Comparison of ENCODE assay signal across 17 mouse cellular contexts in genomic region chr1:139325378-139325777, GRCm38 (mm10). TPM values are rescaled to one million over a fixed set of nuclear protein-coding genes. Genes with fewer than 3 reads are reported as not detected.
"Had no signal": no experiment of that assay in that cellular context is flagged by ENCODE, and none has a peak within 500 bp of the region (broad histone marks: within the 10 kb centered on the region; RNA-seq: fewer than 3 reads in every experiment).

No protein-coding gene starts in this region.

- DNase-seq: kidney, adult 18-20 months; kidney, postnatal 25 days; layer of hippocampus, adult 9-11 months; lung, adult 2 months; lung, postnatal 36 days; right cerebral cortex, postnatal 4 days; spleen, adult 18-20 months; thymus, postnatal 36 days had no signal

- H3K9ac ChIP-seq: intestine, embryonic 15.5 days; kidney, embryonic 15.5 days; liver, embryonic 15.5 days; neural tube, embryonic 15.5 days had no signal

- H3K4me3 ChIP-seq: intestine, embryonic 15.5 days; kidney, embryonic 15.5 days; liver, embryonic 15.5 days; neural tube, embryonic 15.5 days had no signal

- H3K27me3 ChIP-seq: intestine, embryonic 15.5 days; kidney, embryonic 15.5 days; liver, embryonic 15.5 days; neural tube, embryonic 15.5 days had no signal

- ATAC-seq: intestine, embryonic 15.5 days; lung, postnatal 0 days had no signal

- H3K4me2 ChIP-seq: intestine, embryonic 15.5 days; kidney, embryonic 15.5 days; liver, embryonic 11.5 days; liver, embryonic 15.5 days; neural tube, embryonic 15.5 days had no signal

- H3K27ac ChIP-seq: intestine, embryonic 15.5 days; kidney, embryonic 15.5 days; liver, embryonic 15.5 days; neural tube, embryonic 15.5 days had no signal

- H3K36me3 ChIP-seq: intestine, embryonic 15.5 days; kidney, embryonic 15.5 days; liver, embryonic 15.5 days; neural tube, embryonic 15.5 days had no signal

- H3K4me1 ChIP-seq: intestine, embryonic 15.5 days; kidney, embryonic 15.5 days; liver, embryonic 15.5 days; neural tube, embryonic 15.5 days had no signal

- H3K9me3 ChIP-seq: intestine, embryonic 15.5 days; kidney, embryonic 15.5 days; liver, embryonic 15.5 days; neural tube, embryonic 15.5 days had no signal

RNA-seq across cellular contexts. Expression of gene Crb1, which starts 51.5 kb away (rescaled TPM):
- total RNA-seq: megakaryocyte progenitor cell, adult 5-6 weeks; monocyte, adult 5-6 weeks had no signal
- polyA plus RNA-seq: liver, embryonic 15.5 days; thymus, postnatal 0 days had no signal
